Mouse (Mus musculus) retina, postnatal 1 day (tissue): Measurements from ENCODE around the gene Tmem63a.
A peak's percentile ranks its signal among the peaks of the same experiment; 100 is the strongest.

Experiments used
- DNase-seq: peaks from one replicate; pipeline ENCODE4 v3.0.0-alpha.2; 2012

Gene Tmem63a

GRCm38 (mm10) chr1:181011601-181012000 lies 69.5 kb downstream of the Tmem63a start:
- DNase-seq: no peak

GRCm38 (mm10) chr1:181012416-181012815 lies 70.3 kb downstream of the Tmem63a start:
- no peak for DNase-seq

GRCm38 (mm10) chr1:181013446-181013845 lies 71.3 kb downstream of the Tmem63a start:
- no peak for DNase-seq

GRCm38 (mm10) chr1:181014731-181015500 lies 72.8 kb downstream of the Tmem63a start:
- no peak for DNase-seq

- DNase-seq: no peak
Measured at GRCm38 (mm10) chr1:181015558-181015957, 73.4 kb downstream of the Tmem63a start.

DNA sequence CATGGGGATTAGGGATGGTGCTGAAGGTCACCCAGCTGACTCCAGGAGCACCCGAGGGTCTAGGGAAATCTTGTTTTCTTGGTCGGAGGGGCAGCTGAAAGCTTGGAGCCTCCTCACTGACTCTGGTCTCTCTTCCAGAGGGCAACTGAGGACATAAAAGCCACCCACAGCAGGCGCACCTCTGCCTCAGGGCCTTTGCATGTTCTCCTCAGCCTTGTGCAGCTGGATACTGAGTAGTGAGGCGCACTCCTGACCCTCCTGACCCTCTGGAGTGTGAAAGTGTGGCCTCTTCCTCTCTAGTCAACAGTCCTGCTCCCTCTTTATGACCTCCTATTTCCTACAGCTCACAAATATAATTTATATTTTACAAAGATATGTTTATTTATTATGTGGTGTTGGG lies 73.9 kb downstream of the Tmem63a start:
- DNase-seq: no peak

DNA sequence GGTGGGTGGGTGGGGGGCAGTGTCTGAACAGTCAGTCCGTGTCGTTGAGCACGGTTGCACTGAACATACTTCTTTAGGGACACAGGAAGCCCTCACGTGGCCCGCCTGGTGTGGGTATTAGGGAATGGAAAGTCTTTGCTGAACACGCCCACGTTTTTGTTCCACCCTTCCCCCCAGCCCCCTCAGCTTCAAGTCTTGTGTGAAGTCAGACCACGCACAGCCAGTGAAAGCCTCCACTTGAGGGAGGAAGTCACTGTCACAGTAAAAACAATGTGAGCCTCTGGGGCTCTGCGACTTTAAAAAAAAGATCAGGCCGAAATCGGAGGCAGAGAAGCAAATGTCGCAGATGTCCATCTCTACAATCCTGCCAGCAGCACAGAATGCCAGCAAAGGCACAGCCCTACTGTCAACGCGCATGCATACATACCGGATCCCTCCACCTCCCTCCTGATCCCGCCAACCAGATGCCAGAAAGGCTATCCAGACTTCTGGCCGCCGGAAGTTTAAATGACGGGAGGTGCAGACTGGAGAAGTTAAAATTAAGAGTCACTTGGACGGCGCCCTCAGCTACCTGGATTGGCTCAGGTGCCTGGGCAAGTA lies 74.5 kb downstream of the Tmem63a start:
- peak; percentile 67 for DNase-seq

GRCm38 (mm10) chr1:181017212-181017711 lies 75.1 kb downstream of the Tmem63a start:
- DNase-seq: peak; percentile 85

DNA sequence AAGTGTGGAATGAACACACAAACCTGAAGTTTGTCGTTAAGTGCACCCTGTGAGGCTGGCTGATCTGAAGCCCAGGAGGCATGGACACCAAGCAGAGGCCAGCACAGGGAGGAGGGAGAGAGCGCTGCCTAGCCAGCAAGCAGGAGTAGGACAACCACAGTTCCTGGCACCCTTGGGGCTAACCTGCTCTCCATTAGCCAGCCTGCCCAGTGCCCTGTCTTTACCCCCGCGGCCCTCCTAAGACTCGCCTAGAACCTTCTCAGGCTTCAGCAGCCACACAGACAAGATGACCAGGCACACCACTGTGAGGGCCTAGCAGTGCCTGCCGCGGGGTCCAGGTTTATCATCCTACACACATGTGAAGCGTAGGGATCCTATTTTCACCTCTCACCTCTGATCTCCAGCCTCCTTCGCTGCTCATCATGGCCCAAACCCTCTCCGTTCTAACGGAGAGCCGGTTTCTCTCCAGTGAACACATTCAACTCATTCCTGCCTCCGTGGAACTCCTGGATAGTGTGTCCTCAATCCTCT lies 75.8 kb downstream of the Tmem63a start:
- DNase-seq: no peak

DNA sequence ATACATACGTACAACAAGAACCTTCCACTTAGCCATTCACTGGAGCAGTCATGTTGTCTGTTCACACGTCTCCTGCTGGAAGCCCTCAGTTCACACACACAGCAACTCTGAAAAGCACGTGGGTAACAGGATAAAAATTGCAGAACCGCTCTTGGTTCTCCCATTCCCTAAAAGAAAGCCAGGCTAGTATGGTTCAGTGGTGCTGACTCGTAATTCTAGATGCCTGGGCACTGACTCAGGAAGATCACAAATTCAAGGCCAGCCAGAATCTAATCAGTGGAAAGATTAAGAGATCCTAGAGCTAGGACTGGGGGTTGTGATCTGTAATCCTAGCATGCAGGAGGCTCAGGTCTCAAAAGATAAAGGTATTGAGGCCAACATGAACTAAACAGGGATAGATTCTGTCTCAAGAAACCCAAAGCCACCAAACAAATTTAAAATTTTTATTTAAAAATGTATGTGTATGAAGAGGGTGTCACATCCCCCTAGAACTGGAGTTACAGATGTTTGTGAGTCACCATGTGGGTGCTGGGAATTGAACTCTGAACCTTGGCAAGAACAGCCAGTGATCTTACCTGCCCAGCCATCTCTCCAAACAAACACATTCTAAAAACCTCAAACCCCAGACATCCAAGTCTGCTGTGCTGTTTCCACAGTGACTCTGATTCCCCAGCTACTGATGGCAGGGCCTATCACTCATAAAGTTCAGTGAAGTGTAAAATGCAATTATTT lies 78.8 kb downstream of the Tmem63a start, which contains the start of gene Ephx1:
Gene Ephx1 (minus strand): TSS at position 149 of the 732 bp plus-strand sequence.
- no peak for DNase-seq

DNA sequence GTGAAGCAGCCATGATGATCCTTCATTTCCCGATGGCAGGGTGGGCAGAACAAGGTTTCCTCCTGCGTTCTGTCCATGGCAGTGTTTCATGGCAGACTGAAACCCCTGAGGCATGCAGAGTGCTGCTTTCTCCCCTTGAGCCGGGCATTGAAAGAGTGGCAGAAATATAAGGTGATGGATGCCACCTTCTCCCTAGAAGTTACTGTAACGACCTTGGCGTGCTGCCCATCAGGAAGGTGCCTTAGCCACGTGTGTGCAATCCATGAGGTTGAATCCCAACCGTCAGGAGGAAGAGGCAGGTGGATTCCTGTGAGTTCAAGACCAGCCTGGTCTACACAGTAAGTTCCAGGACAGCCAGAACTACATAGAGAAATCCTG lies 79.3 kb downstream of the Tmem63a start:
- peak; percentile 33 for DNase-seq

DNA sequence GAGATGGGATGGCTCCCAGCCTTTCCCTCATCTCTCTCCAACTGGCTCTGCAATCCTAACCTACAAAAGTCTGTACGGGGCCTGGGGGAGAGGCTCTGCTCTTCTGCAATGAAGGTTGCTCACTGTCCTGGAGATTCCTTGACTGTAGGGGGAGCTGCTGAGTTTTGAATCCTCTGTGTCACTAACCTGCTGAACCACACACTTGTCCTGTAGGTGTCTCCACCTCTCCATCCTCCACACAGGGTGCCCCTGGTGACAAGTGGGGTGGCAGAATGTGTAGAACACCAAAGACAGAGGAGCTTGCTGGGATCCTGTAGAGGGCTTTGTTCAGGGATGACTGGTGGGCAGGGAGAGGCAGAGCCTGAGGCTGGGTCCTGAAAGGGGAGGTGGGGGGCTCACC lies 80.1 kb downstream of the Tmem63a start:
- peak; percentile 78 for DNase-seq
